Mouse (Mus musculus): Measurements from ENCODE around the gene Sorcs2. TPM values are rescaled to one million over a fixed set of nuclear protein-coding genes. Genes with fewer than 3 reads are reported as not detected.

Sorcs2 gene
- total and polyA plus RNA-seq, 2 experiments from 2014 or later = 12.4 to 50.3 TPM

DNA sequence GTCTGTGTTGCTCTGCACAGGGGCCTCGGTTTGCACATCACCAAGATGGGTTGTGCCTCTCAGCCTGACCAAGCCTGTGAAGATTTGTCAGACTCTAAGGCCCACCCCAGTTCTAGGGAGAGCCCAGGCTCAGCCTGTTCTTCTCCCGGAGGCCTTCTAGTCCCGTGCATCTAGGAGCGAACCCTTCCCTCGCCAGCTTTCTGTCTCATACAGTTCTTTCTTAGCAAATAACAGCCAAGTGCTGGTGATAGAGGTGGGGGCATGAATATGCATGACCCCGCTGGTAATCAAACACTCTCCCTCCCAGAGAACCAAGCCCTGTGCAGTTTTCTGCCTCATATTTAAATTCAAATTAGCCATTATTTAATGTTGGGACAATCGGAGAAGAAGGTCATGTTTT, 282.4 kb downstream of the Sorcs2 start:
- no peak for DNase-seq (ENCODE audit: low spot score)
- H3K27ac ChIP-seq = no peak overlapping the region
- H3K27me3 ChIP-seq (ENCODE audit: insufficient read depth, low read length) = no peaks in the 10 kb centered on the region
- no peak overlapping the region for H3K9ac ChIP-seq (replicated peaks; ENCODE audit: low read length)
- WGBS = 41% methylated on average over 7 of the region's 7 CpGs
- H3K36me3 ChIP-seq (ENCODE audit: insufficient read depth, low read length) = no peaks in the 10 kb centered on the region
- ATAC-seq = no peak
- no peaks in the 10 kb centered on the region for H3K4me1 ChIP-seq (ENCODE audit: insufficient read depth, low read length)
- no peaks in the 10 kb centered on the region for H3K9me3 ChIP-seq (ENCODE audit: low read length)
- H3K4me3 ChIP-seq (ENCODE audit: low read length) = no peak overlapping the region
- H3K4me2 ChIP-seq (ENCODE audit: low read depth, low read length) = no peak overlapping the region
- TF ChIP-seq CTCF (IDR thresholded peaks at IDR 0.05; ENCODE audit: low read depth) = no peak

DNA sequence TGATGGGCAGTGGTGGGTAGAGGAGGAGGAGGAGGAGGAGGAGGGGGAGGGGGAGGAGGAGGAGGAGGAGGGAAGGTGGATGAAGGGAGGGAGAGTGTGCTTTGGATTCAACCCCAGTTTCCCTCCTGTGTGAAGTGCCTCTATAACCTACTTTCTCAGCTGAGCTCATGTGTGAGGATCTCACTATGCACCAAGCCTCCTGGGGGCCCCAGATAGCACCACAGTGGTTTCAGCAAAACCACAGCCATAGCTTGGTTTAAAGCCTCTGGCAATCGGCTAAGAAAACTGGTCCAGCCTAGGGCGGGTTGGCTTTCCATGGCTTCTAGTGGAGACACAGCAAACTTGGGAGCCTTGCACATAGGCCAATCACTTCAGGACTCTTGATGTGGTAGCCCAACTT, 284.2 kb downstream of the Sorcs2 start:
- no peaks in the 10 kb centered on the region for H3K4me1 ChIP-seq (ENCODE audit: insufficient read depth, low read length)
- DNase-seq (ENCODE audit: low spot score) = no peak
- H3K27ac ChIP-seq = no peak overlapping the region
- no peak overlapping the region for H3K9ac ChIP-seq (replicated peaks; ENCODE audit: low read length)
- H3K27me3 ChIP-seq (ENCODE audit: insufficient read depth, low read length) = no peaks in the 10 kb centered on the region
- no peak overlapping the region for H3K4me2 ChIP-seq (ENCODE audit: low read depth, low read length)
- H3K36me3 ChIP-seq (ENCODE audit: insufficient read depth, low read length) = no peaks in the 10 kb centered on the region
- no peak overlapping the region for H3K4me3 ChIP-seq (ENCODE audit: low read length)
- TF ChIP-seq CTCF (IDR thresholded peaks at IDR 0.05; ENCODE audit: low read depth) = no peak
- no peaks in the 10 kb centered on the region for H3K9me3 ChIP-seq (ENCODE audit: low read length)
- 93% methylated on average over 2 of the region's 2 CpGs for WGBS
- no peak for ATAC-seq

DNA sequence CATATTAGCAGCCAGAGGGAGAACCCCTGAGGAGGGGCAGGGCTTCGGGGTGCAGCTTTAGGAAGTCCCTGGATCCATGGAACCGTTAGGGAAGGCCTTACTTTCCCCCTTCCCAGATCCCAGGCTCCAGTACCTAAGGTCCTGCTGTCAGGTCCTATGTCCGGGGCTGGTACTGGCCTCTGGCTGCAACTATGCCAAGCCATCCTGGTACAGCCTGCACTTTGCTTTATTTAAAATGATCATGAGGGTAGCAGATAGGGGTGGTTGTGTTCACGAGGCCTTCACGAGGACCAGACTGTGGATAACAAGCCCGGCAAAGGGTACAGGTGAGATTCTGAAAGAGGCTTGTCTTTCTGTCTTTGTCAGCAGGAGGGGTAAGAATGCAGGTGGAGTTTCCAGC, 285.2 kb downstream of the Sorcs2 start:
- Histone ChIP-seq H3K4me2 (ENCODE audit: low read depth, low read length) (no peak overlapping the region), H3K9me3 (ENCODE audit: low read length) (no peaks in the 10 kb centered on the region), H3K9ac (replicated peaks; ENCODE audit: low read length) (no peak overlapping the region), H3K4me1 (ENCODE audit: insufficient read depth, low read length) (no peaks in the 10 kb centered on the region), H3K36me3 (ENCODE audit: insufficient read depth, low read length) (no peaks in the 10 kb centered on the region), H3K4me3 (ENCODE audit: low read length) (no peak overlapping the region), H3K27ac (no peak overlapping the region), H3K27me3 (ENCODE audit: insufficient read depth, low read length) (no peaks in the 10 kb centered on the region)
- ATAC-seq (no peak), DNase-seq (ENCODE audit: low spot score) (no peak)
- WGBS = 71% methylated on average over 6 of the region's 6 CpGs
- TF ChIP-seq CTCF (IDR thresholded peaks at IDR 0.05; ENCODE audit: low read depth) = no peak

DNA sequence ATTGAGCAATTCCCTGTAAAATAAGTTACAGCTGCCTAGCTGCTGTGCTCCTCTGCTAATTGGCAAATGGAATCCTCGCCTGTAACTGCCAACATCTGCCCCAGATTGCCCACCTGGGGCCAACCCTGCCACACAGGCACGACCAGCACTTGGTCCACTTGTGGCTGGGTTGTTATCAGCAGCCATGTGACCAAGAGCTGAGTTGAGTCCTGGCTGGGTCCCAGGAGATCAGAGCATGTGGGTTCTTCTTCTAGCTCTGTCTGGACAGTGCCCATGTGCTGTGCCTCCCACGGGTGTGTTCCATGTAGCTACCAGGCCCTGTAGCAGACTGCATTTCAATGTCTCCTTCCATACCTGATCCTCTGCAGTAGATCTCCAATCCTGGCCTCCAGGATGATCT, 286.4 kb downstream of the Sorcs2 start:
- DNase-seq (ENCODE audit: low spot score) = no peak

DNA sequence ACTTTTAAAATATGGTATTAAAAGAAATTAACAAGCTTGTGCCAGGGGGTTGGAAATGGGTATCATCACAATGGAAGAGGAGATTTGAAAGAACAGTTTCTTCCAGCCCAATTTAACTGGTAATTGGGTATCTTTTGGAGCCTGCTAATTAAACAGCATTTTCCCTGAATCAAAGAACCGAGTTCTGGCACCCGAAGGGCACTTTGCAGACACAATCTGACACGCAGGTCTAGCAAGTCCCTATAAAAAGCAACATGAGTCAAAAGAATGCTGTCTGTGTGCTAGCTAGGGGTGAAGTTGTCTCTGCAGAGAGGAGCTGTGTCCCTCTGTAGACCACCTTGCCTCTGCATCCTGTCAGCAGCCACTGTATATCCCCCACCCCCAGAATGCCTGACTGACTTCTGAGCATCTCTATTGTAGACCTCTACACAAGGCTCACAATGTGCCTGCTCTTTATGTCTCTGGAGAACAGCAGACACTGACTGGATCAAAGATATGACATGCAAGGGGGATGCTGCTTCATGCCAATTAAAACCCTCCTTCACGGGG, 289.5 kb downstream of the Sorcs2 start:
- 57% methylated on average over 4 of the region's 4 CpGs for WGBS
- Histone ChIP-seq H3K27me3 (ENCODE audit: insufficient read depth, low read length) (no peaks in the 10 kb centered on the region), H3K4me2 (ENCODE audit: low read depth, low read length) (no peak overlapping the region), H3K9me3 (ENCODE audit: low read length) (no peaks in the 10 kb centered on the region), H3K36me3 (ENCODE audit: insufficient read depth, low read length) (no peaks in the 10 kb centered on the region), H3K9ac (replicated peaks; ENCODE audit: low read length) (no peak overlapping the region), H3K4me3 (ENCODE audit: low read length) (no peak overlapping the region), H3K27ac (no peak overlapping the region), H3K4me1 (ENCODE audit: insufficient read depth, low read length) (no peaks in the 10 kb centered on the region)
- no peak for TF ChIP-seq CTCF (IDR thresholded peaks at IDR 0.05; ENCODE audit: low read depth)
- ATAC-seq (no peak), DNase-seq (ENCODE audit: low spot score) (no peak)

More for the DNA sequence above, 286.4 kb downstream of the Sorcs2 start:
- no peak overlapping the region for H3K4me2 ChIP-seq (ENCODE audit: low read depth, low read length)
- WGBS = 58% methylated on average over 3 of the region's 3 CpGs
- H3K4me3 ChIP-seq (ENCODE audit: low read length) = no peak overlapping the region
- no peaks in the 10 kb centered on the region for H3K9me3 ChIP-seq (ENCODE audit: low read length)
- H3K27ac ChIP-seq = no peak overlapping the region
- no peaks in the 10 kb centered on the region for H3K27me3 ChIP-seq (ENCODE audit: insufficient read depth, low read length)
- H3K4me1 ChIP-seq (ENCODE audit: insufficient read depth, low read length) = no peaks in the 10 kb centered on the region
- H3K36me3 ChIP-seq (ENCODE audit: insufficient read depth, low read length) = no peaks in the 10 kb centered on the region
- TF ChIP-seq CTCF (IDR thresholded peaks at IDR 0.05; ENCODE audit: low read depth) = no peak
- no peak overlapping the region for H3K9ac ChIP-seq (replicated peaks; ENCODE audit: low read length)
- ATAC-seq = no peak

DNA sequence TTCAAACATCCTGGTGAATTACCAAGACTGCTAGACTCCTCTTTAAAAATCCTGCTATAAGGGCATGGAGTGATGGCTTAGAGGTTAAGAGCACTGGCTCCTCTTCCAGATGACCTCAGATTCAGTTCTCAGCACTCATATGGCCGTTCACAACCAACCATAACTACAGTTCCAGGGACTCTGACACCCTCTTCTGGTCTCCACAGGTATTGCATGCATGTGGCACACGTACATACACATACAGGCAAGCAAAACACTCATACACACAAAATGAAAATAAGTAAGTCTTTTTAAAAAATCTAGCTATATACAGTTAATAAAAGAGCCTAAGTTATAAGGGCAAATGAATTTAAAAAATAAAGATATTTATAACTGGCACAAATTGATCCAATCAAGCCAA, 294.5 kb downstream of the Sorcs2 start:
- Histone ChIP-seq H3K9me3 (ENCODE audit: low read length) (no peaks in the 10 kb centered on the region), H3K9ac (replicated peaks; ENCODE audit: low read length) (no peak overlapping the region), H3K27me3 (ENCODE audit: insufficient read depth, low read length) (no peaks in the 10 kb centered on the region), H3K36me3 (ENCODE audit: insufficient read depth, low read length) (no peaks in the 10 kb centered on the region), H3K4me2 (ENCODE audit: low read depth, low read length) (no peak overlapping the region), H3K4me3 (ENCODE audit: low read length) (no peak overlapping the region), H3K4me1 (ENCODE audit: insufficient read depth, low read length) (no peaks in the 10 kb centered on the region), H3K27ac (no peak overlapping the region)
- no peak for DNase-seq (ENCODE audit: low spot score)
- TF ChIP-seq CTCF (IDR thresholded peaks at IDR 0.05; ENCODE audit: low read depth) = peak; percentile 29; the same call in 1 of the 2 replicates
- 87% methylated on average over 2 of the region's 2 CpGs for WGBS
- no peak for ATAC-seq

DNA sequence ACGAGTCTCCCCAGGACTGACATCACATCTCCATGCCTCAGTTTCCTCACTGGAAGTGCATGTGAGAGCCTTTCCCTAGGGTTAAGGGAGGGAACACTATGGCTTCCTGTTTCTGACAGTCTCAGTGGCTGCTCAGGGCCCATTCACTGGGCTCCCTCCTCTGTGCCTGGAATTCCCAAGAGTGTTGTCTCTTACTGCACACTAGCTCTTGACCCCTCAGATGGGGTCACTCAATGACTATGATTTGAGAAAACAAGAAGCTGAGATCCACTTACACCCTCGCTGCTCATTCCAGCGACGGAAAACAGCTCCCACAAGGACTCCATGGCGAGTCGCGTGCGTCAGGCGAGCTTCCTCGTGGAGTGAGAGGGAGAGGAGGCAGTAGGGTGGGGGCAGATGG, 296.8 kb downstream of the Sorcs2 start:
- no peak for TF ChIP-seq CTCF (IDR thresholded peaks at IDR 0.05; ENCODE audit: low read depth)
- H3K27ac ChIP-seq = no peak overlapping the region
- ATAC-seq = no peak
- H3K4me3 ChIP-seq (ENCODE audit: low read length) = no peak overlapping the region
- H3K4me2 ChIP-seq (ENCODE audit: low read depth, low read length) = no peak overlapping the region
- H3K9ac ChIP-seq (replicated peaks; ENCODE audit: low read length) = no peak overlapping the region
- DNase-seq (ENCODE audit: low spot score) = no peak
- H3K9me3 ChIP-seq (ENCODE audit: low read length) = no peaks in the 10 kb centered on the region
- H3K36me3 ChIP-seq (ENCODE audit: insufficient read depth, low read length) = no peaks in the 10 kb centered on the region
- peaks cover 6% of the 10 kb centered on the region; the same call in 1 of the 2 replicates for H3K4me1 ChIP-seq (ENCODE audit: insufficient read depth, low read length)
- H3K27me3 ChIP-seq (ENCODE audit: insufficient read depth, low read length) = no peaks in the 10 kb centered on the region
- 78% methylated on average over 10 of the region's 10 CpGs for WGBS
